Mouse (Mus musculus): Measurements from ENCODE around the gene B4gat1.

Gene B4gat1

DNA sequence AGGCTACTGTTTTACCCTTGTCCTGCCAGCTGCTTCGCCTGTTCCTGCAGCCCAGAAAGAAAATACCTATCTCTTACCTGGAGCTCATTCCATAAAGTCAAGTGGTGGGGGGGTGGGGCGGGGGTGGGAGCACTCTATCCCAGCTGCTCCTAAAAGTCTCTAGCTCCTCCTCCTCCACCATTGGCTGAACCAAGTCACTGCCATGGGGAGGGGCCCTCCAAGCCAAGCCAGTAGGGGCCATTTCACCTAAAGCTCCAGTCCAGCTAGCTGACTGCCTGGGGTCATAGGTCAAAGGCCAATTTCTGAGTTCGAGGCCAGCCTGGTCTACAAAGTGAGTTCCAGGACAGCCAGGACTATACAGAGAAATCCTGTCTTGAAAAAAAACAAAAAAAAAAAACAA, 5.9 kb upstream of the B4gat1 start:
- no peak for DNase-seq (ENCODE audit: low read depth, low spot score)

DNA sequence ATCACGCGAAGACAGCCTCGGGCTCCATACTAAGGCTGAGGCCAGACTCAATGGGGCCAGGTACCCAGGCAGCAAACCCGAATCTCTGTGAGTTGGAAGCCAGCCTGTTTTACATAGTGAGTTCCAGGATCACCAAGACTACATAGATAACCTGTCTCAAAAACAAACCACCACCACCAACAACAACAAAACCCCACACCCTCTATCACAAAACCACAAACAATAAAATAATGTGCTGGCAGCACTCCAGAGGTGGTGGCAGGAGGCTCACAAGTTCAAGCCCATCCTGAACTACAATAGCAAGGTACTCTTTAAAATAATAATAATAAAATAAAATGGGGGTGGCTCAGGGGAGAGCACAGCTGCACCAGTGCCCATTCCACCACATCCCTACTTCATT, 2.0 kb upstream of the B4gat1 start:
- no peak for DNase-seq (ENCODE audit: low read depth, low spot score)

DNA sequence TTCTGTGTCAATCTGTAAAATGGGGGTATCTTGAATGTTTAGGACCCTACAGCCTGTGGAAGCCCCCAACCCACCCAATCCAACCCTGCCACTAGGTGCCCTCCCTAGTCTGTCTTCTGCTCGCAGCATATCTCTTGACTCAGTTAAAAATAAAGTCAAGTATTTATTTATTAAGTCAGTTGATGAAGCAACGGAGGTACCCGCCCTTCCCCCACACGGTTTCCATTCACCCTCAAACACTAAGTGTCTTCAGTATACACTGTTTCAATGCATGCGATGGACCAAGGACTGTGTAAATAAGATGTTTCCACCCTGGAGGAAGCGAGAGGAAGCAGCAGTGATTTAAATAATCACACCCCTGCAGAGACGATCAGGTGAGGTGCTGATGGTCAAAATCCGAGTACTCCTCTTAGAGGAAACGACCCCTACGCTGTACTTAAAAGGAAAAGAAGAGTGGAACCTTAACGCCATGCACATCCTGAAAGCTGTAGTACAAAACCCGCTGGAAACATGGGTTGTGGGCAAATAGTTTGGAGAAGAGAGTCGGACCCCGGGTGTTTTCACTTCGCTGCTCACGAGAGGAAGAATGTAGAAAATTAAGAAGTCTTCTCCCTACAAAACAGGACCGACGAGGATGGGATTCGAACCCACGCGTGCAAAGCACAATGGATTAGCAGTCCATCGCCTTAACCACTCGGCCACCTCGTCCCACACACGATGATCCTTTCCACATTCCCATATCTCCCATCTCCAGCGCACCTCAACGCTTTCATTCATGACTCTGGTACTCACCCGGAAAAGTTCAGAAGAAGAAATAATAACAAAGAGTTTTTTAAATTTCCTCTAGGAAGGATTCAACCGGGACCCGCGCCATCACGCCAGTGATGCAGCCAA, 701 bp upstream of the B4gat1 start:
- DNase-seq (ENCODE audit: low read depth, low spot score) = peak; percentile 53

DNA sequence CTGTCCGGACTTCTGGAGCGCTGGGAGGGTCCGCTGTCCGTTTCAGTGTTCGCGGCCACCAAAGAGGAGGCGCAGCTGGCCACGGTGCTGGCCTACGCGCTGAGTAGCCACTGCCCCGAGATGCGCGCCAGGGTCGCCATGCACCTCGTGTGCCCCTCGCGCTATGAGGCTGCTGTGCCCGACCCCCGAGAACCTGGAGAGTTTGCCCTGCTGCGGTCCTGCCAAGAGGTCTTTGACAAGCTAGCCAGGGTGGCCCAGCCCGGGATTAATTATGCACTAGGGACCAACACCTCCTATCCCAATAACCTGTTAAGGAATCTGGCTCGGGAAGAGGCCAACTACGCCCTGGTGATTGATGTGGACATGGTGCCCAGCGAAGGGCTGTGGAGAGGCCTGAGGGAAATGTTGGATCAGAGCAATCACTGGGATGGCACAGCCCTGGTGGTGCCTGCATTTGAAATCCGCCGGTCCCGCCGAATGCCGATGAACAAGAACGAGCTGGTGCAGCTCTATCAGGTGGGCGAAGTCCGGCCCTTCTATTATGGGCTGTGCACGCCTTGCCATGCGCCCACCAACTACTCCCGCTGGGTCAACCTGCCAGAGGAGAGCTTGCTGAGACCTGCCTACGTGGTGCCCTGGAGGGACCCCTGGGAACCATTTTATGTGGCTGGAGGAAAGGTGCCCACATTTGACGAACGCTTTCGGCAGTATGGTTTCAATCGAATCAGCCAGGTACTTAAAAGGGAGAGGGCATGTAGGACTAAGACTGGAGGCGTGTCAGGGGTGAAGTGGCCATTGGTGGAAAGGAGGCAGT, 882 bp downstream of the B4gat1 start:
- no peak for DNase-seq (ENCODE audit: low read depth, low spot score)

DNA sequence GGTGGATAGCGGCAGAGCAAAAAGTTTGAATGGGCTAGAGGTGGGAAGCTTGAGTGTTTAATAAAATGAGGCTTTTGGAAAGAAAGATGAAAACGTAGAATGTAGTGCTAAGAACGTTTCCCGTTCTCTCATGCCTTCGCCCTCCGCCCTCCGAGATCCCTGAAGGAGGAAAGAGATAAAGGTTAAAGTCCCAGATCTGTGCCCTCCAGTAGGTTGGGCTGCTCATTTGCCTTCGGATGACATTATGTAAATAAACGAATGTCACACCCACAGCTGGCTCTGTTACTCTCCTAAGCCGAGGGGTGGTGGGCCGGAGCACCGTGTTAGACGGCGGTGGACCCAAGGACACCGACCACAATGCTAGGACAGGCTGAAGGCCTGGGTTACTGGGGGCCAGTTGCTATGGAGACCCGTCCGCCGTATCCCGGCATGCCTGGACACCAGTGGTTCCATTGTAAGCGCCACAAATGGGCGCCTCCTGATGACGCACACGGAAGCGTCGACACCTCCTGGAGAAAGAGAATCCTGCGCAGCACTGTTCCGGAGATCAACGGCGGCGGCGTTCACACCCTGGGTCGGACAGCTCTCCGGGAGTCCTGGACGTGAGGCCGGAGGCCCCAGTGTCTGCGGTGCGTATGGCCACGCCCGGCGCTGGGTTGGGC, 2.4 kb downstream of the B4gat1 start, which contains the start of gene Brms1:
TSS of gene Brms1 (plus strand) at position 493 of the 662 bp plus-strand sequence.
- peak; percentile 93 for DNase-seq (ENCODE audit: low read depth, low spot score)

DNA sequence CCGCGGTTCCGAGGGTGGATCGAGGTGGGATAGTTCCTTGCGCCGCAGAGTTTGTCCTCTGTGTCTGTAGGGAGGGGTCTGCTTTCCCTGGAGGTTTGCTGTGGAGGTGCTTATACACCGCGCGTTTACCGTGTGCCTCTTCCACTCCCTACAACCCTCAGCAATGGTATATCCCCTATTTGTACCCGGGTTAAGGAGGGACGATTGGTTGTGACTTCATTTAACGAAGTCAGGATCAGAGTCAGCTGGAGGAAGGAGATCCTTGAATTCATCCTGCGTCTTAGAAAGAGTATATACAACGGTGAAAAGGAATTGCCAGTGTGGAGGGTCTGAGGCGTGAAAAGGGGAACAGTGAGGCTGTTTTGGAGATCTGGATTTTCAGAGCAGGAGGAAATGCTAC, 3.0 kb downstream of the B4gat1 start:
- no peak for DNase-seq (ENCODE audit: low read depth, low spot score)

DNA sequence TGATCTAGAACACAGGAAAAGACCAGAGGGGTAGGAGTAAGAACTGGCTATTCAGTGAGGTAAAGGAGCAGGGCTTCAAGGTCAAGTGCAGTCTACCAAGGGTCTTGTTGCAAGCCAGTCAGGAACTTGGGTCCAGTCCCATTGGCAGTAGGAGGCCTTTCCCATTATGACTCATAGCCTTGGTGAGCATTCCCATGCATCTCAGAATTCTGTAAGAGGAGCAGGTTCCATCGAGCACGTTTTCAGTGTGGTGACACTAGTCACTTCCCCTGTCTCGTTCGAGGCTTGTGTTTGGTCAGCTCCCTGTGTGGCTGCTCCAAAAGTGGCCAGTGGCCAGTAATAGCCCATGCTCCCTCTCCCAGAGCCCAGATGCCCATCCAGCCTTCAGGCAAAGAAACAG, 6.9 kb downstream of the B4gat1 start:
- DNase-seq (ENCODE audit: low read depth, low spot score) = no peak

DNA sequence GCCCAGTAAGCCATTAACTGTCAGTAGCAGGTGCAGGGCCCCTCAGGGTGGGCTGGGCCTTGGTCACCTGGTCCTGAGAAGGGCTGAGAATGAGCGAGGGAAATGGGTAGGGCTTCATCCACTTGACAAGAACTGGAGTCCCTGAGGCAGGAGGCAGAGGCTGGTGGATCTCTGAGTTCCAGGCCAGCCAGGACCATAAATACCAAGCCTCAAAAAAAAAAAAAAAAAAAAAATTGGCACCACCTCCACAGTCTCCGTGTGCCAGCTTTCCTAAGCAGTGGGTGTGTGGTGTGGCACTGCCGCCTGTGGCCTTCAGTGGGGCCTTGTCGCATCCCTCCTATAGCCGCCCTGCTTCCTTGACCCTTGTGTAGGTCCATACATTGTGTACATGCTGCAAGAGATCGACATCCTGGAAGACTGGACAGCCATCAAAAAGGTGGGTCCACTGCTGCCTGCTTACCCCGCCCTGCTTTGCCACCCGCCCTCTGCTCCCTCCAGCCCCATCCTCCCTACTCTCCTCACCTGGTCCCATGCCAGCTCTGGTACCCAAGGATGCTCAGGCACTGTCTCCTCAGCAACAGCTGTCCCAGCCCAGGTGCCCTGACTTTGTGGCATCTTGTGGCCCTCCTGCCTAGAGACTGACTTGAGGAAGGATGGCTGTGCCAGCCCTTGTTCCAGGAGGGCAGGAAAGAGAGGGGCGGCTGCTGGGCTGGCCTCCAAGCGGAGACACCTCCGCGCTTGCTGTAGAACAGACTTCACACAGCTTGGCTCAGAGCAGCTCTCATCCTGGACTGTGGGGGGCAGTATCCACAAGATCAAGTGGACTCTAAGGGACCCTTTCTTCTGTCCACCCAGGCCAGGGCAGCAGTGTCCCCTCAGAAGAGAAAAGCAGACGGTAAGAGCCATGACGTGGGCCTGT, 9.8 kb downstream of the B4gat1 start:
- DNase-seq (ENCODE audit: low read depth, low spot score) = no peak

DNA sequence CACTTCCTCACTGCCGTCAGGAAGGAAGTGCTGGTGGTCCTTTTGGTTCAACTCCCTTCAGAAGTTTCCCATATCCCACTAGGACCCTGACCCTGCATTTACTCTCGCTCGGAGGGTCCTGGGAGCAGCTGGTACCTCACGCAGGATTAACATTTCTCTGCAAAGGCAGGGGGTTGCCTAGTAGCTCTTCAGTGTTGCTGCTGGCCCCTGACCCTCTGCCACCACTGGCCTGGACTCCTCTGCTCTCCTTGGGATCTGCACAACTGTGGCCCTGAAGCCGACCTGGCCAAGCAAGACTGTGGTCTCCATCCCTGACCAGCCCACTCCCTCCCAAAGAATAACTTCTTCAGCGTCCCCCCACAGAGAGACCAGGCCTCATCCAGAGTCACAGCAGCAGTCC, 10.7 kb downstream of the B4gat1 start:
- DNase-seq (ENCODE audit: low read depth, low spot score) = no peak

DNA sequence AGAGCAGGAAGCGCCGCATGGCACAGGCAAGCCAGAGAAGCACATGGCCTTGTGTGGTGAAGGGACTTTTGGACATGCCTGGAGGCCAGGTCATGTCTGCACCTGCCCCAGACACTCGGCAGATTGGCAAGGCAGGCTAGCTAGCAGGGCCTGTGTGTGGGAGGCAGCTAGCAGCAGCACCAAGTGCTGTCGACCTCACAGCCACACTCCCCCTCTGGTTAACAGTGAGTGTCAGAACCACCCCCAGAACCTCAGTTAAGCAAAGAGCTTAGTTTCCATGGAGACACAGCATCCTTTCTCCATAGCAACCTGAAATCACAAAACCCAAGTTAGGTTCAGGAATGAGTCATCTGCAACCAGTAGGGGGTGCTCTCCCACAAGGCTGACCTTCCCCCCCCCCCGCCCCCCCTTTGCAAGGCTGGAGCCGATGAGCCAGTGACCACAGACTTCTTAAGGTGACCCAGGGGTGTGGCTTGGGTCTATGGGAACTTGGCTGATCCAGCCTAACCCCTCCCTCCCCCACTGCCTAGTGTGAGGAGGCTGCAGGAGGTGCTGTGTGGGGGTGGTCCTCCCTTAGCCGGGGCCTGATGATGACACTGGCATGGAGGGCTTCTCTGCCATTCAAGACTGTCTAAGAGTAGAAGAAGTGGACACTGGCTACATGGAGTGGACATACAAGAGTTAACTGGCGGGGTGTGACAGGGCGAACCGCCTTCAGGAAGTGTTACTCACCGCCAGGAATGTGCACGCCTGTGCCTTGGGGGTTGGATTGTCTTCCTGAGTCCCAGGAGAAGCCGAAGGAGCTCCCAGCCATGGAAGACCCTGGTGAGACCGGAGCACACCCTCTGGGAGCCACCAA, 11.7 kb downstream of the B4gat1 start, which contains the start of gene Rin1:
TSS of gene Rin1 (plus strand) at position 435 of the 859 bp plus-strand sequence.
- peak; percentile 73 for DNase-seq (ENCODE audit: low read depth, low spot score)

DNA sequence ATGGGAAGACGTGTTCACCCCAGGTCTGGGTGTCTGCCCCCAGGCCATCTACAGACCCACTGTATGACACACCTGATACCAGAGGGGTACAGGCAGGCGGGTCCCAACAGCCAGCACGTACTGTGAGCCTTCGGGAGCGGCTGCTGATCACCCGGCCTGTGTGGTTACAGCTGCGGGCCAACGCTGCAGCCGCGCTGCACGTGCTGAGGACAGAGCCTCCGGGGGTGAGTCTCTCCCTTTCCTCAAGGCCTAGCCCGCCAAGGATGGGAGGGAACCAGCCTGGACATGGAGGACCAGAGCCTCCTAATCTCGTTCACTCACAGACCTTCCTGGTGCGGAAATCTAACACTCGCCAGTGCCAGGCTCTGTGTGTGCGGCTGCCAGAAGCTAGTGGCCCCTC, 12.4 kb downstream of the B4gat1 start:
- no peak for DNase-seq (ENCODE audit: low read depth, low spot score)

DNA sequence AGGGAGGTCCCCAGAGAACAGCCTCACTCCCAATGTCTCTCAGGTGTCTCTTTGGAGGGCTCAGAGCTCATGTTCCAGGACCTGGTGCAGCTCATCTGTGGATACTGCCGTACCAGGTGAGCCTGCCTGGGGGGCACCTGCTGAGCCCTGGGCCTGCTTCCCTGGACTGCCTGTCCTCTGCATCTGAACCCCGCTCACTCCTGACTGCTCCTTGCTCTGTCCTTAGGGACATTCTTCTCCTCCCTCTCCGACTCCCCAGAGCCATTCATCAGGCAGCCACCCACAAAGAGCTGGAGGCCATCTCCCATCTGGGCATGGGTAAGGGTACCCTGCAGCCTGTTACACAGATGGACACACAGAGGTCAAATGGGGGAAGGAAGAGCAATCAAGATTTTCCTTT, 12.9 kb downstream of the B4gat1 start:
- DNase-seq (ENCODE audit: low read depth, low spot score) = no peak

DNA sequence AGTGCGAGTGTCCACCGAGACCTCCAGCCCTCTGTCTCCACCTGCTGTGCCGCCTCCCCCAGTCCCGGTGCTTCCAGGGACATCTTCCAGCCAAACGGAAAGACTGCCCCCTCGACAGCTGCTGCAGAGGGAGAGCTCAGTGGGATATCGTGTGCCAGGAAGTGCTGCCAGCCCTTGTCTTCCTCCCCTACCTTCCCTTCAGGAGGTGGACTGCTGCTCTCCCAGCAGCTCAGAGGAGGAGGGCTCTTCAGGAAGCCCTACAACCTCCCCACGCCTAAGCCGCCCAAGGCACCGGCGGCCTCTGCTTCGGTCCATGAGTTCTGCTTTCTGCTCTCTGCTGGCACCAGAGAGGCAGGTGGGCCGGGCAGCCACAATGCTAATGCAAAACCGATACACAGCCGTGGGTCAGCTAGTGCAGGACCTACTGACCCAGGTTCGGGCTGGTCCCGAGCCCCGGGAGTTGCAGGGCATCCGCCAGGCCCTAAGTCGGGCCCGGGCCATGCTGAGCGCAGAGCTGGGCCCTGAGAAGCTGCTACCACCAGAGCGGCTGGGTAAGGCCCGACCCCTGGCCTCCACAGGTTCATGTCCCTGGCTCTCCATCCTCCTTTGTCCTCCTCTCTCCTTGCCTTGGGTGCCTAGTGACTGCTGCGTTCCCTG, 13.7 kb downstream of the B4gat1 start:
- no peak for DNase-seq (ENCODE audit: low read depth, low spot score)

DNA sequence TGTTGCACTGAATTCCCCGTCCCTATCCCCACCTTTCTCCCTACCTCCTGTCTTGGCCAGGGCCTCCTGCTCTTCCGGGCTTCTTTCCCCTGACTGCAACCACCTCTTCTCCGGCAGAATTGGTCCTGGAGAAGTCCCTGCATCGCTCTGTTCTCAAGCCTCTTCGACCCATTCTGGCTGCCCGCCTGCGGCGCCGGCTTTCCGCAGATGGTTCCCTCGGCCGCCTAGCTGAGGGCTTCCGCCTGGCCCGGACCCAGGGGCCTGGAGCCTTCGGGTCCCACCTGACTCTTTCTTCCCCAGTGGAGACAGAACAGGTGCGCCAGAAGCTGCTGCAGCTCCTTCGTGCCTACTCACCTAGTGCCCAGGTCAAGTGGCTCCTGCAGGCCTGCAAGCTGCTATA, 14.2 kb downstream of the B4gat1 start:
- DNase-seq (ENCODE audit: low read depth, low spot score) = no peak

DNA sequence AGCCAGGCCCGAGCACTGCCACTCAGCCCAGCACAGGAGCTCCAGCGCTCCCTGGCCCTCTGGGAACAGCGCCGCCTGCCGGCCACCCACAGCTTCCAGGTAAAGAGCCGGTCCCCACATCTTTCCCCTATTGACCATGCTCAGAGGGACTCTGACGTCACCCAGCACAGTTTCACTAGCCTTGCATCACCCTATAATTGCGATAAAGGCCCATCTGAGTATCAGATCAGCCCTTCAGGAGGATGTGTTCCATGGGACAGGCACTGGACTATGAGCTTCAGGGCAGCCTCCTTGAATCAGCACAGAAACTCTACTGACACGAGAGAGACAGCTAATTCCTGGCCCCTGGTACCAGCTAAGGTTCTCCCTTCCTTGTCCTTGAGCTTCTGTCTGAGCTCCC, 15.3 kb downstream of the B4gat1 start:
- DNase-seq (ENCODE audit: low read depth, low spot score) = peak; percentile 71

DNA sequence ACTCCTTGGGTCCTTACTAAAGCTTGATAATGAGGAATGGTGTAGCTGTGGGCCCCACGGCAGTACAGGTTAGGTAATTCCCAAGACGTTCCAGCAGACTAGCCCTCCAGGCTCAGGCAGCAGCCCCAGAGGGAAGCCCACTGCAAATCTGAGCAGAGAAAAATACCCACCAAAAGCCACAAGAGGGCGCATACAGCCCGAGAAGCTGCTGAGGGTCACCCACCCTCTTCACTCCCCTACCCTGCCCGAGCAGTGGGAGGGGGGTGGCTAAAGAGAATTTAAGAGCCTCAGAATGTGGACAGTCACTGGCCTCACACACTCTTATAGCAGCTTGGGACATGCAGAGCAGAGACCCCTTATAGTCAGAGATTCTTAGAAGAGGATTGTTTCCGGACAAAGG, 17.6 kb downstream of the B4gat1 start:
- DNase-seq (ENCODE audit: low read depth, low spot score) = peak; percentile 58

DNA sequence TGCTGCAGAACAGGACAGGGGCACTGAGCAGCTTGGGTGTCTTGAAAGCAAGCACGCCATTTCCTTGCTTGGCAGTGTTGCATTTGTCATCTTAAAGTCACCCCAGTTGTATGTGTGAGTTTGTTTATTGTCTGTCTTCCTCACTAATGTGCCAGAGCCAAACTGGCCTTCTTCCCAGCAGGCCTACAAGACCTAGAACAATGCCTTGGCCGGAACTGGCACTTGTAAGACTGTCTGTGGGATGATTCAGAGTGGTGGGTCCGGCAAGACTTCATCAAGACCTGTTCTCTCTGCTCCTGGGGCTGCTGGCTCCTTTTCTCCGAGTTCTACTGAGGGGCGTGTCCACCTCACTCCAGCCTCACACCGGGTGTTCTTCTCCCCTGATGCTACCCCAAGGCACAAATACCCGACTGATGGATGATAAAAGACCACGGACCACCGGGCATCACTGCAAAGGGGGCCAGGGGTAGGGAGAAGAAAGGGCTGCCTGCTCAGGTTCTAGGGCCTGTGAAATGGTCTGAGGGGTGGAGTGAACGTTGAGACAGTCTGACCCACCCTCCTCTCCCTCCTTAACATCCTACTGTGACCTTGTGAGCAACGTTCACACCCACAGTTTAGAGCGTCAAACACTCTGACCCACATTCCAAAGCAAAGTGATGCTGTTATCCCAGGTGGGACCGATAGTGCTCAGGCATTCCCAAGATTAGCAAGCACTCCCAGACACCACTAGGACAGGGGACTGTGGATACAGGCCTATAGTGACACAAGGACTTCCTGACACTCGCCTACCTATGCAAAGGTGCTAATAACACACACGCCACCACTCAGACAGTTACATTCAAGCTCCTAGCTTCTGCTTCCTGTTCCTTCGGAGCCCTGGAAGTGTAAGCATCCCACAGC, 19.5 kb downstream of the B4gat1 start:
- DNase-seq (ENCODE audit: low read depth, low spot score) = no peak

Data from CD4-positive, CD25-positive, alpha-beta regulatory T cell, adult 2 months (primary cell).